Mouse (Mus musculus) heart, postnatal 36 days (tissue): ENCODE measurements around the gene Ahr. TPM values are rescaled to one million over a fixed set of nuclear protein-coding genes. Genes with fewer than 3 reads are reported as not detected.

Source experiments
- DNase-seq, 2 experiments: peaks; one replicate each; pipeline ENCODE4 v3.0.0; 2021 to 2022
- intact Hi-C: fragments of 180-260 bp; cut with DNase I; formaldehyde crosslinking; loops from one replicate; pipeline ENCODE4 v1.15.1; 2025
- total RNA-seq, 2 experiments: library from RNA; stranded (reverse); gene quantifications; 2 replicates each; pipeline ENCODE4 v1.2.3; 2021

Gene Ahr
- total RNA-seq = 1 to 10 TPM; 5.2 to 6.4 TPM

DNA sequence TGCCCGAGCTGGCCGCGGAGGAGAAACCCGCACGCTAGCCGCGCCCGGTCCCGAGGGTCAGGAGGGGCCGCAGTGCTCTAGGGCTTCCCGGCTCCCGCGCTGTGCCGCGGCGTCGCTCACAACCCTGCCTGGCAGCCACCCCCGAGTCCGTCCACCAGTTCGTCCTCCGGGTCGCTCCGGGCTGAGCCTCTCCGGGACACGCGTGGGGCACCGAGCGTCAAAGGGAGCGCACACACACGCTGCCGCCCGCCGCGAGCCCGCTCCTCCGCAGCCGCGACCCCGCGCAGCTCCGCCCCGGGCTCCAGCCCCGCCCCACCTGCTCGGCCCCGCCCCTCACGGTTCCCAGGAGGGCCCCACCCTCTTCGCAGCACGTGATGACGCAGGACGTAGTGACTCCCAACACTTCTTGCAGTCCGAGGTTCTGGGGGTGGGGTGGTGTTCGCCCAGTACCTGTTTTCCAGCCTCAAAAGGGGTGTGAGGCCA is at the start of gene Ahr:
Gene Ahr (minus strand): TSS at position 285 of the 483 bp plus-strand sequence.
- peak; percentile 74 to 80 for DNase-seq
- intact Hi-C loops = loop anchor here (5.0 to 10.0 kb wide), 3 partner anchors 72 to 350 kb away; no protein-coding TSS in a partner anchor

DNA sequence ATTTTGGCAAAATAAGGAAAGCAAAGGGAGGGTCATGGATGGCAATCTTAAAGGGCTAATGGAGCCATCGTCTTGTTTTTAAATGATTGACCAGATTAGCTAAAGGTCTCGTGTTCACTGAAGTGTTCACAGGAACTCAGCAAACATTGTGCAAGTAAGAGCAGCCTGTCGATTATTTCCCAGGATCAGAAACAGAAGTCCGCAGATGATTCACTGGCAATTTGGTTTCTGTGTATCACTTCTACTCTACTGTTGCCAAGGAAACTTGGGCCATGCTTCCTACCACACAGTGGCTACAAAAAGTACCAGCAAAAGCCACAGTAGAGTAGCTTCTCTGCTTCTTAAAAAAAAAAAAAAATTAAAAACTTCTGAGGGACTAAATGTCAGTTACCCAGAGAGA is 44.0 kb upstream of the Ahr start:
- DNase-seq = no peak
- intact Hi-C loops = no loop called here

DNA sequence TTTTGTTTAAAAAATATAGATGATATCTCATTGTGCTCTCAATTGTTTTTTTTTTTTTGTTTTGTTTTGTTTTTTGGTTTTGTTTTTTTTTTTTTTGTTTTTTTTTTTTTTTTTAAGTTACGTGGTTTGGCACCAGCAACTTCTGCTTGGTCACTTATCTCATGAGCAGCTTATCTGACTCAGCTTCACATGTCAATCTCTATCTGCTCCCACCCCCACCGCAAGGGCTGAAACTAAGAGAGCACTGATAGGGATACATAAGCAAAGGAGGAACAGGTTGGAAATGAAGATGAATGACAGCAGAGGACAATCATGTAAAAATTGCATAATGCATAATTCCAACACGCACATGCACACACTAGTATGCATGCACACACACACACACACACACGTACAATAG is 41.3 kb upstream of the Ahr start:
- intact Hi-C loops = no loop called here
- no peak for DNase-seq

DNA sequence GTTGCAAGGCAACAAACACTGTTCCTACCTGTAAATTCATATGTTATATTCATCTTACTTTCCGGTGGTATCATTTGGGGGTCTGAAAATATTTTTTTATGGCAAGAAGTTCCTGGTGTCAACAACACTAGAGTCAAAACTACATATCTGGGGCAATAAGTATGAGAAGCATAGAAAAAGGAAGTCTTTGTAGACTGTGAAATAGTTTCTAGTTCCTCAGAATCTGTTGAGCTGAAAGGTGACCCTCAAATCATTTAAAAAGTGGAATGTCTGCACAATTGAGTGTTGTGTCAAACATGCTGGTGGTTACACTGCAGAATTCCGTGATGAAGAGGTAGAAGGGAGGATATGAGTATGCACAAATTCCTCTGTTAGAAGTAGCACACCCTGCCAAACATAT is 38.9 kb upstream of the Ahr start:
- intact Hi-C loops = no loop called here
- DNase-seq = no peak

DNA sequence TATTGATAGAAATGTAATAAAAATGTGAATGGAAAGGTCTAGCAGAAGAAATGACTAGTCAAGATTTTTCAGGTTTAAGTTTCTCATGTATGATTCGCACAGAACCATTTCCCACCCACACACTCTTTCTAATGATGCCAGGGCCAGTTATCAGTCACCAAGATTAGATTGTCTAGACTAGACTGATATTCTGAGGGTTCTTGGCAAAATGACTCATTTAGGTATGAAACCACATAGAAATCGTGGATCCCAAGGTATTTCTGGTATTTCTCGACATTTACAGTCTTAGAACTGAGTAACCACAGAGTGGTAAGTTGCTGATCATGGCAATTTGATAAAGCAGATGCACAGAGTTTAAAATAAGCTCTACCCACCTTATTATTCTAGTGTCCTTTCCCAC is 28.0 kb upstream of the Ahr start:
- DNase-seq = no peak
- intact Hi-C loops = no loop called here

DNA sequence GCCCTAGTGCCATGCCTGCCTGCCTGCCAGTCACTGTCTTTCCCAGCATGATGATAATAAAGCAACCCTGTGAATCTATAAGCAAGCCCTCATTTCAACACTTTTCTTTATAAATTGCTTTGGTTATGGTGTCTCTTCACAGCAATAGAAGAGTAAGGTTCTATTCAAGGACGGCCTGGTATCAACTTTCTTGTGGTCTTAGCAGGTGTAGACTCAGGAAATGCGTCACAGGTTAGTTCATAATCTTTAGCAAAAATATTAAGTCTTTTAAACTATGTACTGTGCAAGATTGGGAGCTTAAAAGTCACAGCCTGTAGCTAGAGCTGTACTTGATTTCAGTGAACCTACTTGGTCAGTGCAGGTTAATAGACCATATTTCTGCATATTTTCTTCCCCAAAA is 24.0 kb upstream of the Ahr start:
- DNase-seq = no peak
- intact Hi-C loops = no loop called here

DNA sequence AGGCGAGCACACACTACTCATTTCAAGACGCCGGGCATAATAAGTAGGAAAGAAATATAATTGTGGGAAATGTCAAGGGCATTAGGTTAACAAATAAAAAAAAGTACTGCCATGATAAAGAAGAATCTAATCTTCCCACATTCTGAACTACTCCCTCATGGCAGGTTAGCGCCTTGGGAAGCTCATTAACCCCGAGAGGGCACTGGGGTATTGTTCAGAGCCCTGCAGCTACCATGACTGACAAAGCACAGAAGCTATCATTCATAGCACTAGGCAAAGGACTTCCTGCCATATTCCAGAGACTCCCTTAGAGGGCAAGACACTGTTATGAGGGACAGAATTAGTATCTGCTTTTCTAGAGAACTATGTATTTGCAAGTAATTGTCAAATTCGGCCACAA is 21.1 kb upstream of the Ahr start:
- intact Hi-C loops = no loop called here

DNA sequence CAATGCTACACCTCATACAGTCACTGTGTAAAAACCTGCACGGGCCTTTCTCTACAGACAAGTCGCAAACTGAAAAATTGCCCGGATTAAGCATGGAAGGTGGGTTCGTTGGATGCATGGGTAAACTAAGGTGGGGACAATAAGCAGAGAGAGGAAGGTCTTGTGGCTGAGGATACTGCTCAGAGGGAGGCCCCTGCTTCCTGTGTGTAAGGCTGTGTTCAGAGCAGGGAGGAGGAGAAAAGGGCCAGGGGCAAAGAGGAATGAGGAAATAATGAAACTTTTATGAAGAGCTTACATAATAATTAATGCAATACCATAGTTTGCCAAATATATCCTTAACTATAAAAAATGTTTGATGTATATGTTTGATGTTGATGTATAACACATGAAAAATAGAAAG is 19.5 kb upstream of the Ahr start:
- intact Hi-C loops = no loop called here
- DNase-seq = no peak

More for the DNA sequence above, 21.1 kb upstream of the Ahr start:
- no peak for DNase-seq

DNA sequence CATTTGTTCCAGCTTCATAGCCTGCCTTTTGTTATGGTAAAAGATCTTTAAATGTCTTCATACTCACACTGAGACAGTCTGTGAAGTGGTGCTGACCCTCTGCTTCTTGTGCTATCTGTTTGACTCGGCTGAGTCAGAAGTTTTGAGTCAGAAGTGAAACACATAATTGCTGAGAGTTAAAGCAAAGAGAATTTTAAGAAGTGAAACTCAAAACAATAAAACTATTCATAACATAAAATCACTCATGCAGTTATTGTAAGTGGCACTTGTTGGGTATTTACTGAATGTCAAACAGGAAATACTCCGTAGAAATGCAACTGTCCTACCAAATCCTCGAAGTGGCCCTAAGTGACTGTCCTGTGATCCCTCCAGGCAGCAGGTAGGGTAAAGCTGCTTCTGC is 18.3 kb upstream of the Ahr start:
- no peak for DNase-seq

DNA sequence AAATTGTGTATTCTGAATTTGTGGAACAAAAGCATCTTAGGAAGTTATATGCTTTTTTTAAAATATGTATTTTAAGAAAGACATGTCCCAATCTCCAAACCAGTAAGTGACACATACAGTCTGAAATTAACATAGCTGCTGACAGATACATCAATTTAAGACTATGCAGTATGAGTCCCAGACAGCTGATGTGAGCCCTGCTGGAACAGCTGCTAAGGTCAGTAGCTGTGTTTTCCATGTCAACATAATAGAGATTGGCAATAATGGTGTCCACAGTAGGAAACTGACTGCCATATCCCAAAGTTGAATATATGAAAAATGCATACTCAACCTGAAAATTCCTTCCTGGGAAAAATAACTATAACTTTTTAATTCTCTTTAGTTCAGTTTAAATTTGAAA is 15.5 kb upstream of the Ahr start:
- intact Hi-C loops = no loop called here
- DNase-seq = no peak

More for the DNA sequence above, 18.3 kb upstream of the Ahr start:
- intact Hi-C loops = no loop called here

DNA sequence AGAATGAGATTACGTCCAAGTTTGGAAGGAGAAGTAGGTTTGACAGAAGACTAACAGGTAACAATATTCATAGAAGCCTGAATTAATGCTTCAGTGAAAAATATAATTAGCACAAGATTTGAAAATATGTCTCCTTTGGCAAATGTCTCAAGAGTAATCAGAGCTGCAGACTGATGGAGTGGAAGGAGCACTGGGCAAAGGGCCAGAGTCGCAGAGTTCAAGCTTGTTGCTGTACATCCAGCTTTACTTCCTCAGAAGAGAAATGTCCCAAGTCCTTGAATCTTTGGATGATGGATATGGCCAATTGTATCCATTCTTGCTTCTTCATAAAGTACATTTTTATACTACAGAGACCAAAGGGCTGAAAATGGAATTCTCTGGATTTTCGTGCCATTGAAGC is 8.0 kb upstream of the Ahr start:
- intact Hi-C loops = no loop called here
- DNase-seq = no peak

DNA sequence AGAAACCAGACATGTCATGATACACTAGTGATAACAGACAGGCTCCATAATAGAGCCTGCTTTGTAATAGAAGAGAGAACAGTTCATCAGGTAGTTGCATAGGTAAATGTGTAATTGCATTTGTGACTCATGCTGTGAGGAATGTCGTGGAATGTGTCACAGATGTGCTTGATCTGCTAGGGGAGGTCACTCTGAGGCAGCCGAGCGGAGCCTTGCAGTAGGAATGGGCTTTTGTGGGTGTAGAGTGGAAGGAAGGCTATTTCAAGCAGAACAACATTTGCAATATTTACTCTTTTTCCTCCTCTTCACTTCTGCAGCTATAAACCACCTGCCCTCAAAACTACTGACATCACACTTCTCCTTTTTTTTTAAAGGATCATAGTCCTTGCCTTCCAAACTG is 4.0 kb upstream of the Ahr start:
- DNase-seq = no peak
- intact Hi-C loops = loop anchor here (10.0 kb wide), 1 partner anchor 346 kb away; no protein-coding TSS in a partner anchor

DNA sequence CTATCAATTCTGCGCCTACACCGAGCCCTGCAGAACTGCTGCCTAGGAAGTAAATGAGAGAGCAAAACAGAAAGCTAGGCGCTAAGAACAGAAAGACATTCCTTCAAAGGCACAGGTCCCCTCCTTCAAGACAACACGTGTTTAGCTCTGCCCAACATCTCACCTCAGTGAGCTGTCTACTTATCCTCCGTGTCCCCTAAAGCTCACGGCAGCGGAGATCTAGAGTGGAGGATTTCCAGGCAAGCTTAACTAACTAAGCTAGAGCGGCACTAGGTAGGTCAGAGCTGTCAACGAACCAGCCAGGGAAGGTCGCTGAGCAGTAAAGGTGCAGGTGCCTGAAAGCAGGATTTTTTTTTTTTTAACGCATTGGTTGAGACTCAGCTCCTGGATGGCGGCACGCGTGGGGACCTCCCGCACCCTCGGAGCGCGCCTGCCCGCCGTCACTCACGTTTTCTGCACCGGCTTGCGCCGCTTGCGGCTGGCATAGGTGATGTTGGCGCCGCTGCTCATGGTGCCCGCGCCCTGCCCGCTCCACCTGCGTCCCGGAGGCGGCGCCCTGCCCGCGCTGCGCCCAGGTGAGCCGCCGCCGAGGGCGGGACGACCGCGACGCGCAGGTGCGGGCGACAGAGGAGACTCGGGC is 604 bp downstream of the Ahr start:
- intact Hi-C loops = loop anchor here (5.0 to 10.0 kb wide), 3 partner anchors 72 to 351 kb away; no protein-coding TSS in a partner anchor

DNA sequence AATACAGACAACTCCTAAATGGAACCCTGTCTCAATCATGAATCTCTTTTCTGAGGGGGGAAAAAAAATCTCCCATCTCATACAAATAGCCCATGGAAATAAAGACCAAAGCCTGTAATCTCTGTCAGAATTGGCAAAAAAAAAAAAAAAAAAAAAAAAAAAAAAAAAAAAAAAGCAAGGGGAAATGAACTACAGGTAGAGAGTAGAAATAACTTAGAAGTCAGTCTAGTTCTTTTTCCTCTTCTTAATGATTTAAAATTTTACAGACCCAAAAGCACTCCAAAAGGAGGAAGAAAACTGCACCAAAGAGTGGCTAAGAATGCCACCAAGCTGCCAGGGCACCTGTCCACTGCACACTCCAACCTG is 1.1 kb downstream of the Ahr start:
- DNase-seq = no peak

More for the DNA sequence above, 604 bp downstream of the Ahr start:
- peak in 1 of 2 experiments; percentile 13 for DNase-seq

DNA sequence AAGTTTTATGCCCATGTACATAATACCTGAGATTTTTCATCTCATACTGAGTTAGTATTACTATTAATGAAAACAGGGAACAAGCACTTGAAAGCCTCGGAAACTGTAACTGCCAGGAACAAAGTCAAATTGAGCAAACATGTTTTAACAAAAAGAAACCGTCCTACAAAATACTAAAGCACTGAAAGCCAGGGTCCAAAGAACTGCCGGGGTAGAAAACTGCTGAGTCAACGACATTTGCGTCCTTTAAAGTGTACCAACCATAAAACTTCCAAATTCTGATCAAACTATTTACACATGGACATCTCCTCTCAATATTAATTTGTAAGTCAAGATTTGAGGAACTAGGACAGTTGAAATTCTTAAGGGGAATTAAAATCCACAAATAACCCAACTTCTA is 1.7 kb downstream of the Ahr start:
- intact Hi-C loops = loop anchor here (2.0 to 10.0 kb wide), 4 partner anchors 71 to 352 kb away; no protein-coding TSS in a partner anchor
- no peak for DNase-seq

More for the DNA sequence above, 1.1 kb downstream of the Ahr start:
- intact Hi-C loops = loop anchor here (2.0 to 10.0 kb wide), 4 partner anchors 71 to 351 kb away; no protein-coding TSS in a partner anchor

DNA sequence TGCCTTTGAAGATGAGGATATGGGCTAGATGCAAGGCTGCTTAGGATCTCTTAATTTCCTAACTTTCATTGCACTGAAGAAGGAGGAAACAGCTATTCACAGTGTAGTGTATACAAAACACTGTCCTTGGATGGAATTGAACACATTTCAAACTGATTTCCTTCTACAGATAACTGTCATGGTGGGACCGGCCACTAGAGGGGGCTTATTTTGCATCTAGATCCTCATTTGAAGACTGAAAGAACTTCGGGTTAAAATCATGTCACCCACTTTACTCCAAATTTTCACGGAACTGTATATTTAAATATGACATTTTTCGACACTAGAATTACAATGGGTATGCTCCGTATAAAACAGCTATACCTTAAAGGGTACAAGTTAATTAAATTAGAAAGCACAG is 2.7 kb downstream of the Ahr start:
- DNase-seq = peak; percentile 64 to 80

DNA sequence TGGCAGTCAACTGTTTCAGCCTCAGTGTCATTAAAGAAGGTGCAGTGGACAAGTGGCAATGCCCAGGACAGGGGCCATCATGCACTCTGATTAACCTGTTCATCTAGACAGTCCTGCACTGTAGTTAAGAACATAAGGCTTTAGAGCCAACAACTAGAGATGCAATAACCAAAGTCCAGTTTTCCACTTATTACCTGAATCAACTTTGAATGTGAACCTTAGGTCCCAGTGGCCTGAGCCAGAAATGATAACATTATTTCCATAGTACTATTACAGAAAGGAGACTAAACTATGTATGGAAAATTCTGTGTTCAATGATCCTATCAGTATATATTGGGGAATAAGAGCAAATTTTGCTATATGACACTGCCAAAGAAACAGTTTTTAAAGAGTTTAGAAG is 4.3 kb downstream of the Ahr start:
- intact Hi-C loops = loop anchor here (5.0 to 10.0 kb wide), 3 partner anchors 68 to 354 kb away; no protein-coding TSS in a partner anchor
- DNase-seq = no peak

More for the DNA sequence above, 2.7 kb downstream of the Ahr start:
- intact Hi-C loops = loop anchor here (1.0 to 10.0 kb wide), 5 partner anchors 70 to 353 kb away; no protein-coding TSS in a partner anchor

DNA sequence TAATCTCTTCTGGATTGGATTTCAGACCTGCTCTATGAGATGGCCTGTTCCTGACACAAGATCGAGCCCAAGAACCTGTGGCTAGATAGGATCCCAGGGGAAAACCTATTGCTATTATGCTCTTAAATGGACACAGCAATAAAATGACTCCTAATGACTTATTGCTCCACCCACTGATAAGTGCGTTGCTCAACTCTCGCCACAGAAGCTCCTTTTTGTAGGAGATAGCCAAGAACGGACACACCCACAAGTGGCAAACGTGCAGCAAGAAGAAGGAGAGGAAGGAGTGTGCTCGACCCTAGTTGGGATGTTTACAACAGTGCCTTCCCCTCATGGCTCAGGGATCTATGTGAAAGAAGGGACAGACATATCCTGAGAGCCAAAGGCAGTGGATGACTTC is 7.4 kb downstream of the Ahr start:
- intact Hi-C loops = no loop called here
- no peak for DNase-seq

DNA sequence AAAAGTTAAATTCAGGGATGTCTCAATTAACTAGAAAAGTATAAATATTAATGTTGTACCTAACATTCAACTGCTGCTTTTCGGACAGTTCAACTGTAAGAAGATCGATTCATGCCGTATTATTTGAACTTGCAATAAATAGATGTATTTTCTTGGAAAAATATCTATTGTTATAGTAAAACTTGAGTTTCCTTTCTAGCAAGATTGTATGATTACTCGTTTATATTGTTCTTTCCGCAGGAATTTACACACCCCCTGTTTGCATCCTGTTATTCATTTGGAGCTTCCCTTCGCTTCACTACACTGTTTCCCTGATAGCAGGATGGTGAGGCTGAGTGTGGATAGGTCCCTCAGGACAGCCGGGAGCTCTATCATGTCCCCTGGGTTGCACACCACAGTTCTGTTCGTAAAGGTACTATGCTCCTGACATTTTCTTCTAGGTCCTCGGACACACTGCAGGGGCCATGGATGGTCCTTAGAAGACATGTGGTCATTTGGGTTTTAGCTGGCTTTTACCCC is 12.2 kb downstream of the Ahr start:
- DNase-seq = no peak
- intact Hi-C loops = no loop called here

DNA sequence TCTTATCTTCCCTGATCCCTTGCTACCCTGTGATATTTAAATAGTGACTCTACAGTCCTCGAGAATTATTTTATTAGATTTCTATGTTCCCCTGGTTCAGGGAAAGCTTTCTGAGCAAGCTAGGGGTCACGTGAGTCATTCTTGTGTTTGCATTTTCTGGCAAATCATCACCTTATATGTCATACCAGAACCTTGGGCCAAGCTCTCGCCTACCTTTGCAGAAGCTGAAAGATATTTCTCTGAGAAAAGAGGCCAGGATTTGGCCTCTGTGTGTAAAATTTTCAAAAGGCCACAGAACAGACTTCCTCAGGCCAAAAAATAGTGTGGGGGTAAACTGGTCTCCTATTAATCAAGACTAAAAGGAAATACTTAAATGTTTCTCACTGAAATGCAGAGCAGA is 19.2 kb downstream of the Ahr start:
- DNase-seq = no peak
- intact Hi-C loops = no loop called here

DNA sequence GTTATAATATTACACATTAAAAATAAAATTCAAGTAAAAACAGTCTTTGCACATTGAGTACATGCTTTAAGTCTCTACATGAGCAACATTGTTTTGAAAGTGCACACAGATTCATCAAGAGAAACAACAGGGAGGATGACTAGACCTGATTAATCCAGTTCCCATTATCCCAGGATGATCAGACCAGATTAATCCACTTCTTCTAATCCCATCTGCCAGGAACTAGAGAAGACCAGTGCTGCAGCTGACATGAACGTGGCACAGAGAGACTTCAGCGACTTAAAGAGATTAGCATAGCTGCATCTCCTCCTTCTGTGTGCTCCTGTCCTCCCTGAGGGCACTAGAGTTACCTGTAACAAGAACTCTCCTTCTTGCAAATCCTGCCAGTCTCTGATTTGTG is 20.2 kb downstream of the Ahr start:
- no peak for DNase-seq
- intact Hi-C loops = no loop called here

DNA sequence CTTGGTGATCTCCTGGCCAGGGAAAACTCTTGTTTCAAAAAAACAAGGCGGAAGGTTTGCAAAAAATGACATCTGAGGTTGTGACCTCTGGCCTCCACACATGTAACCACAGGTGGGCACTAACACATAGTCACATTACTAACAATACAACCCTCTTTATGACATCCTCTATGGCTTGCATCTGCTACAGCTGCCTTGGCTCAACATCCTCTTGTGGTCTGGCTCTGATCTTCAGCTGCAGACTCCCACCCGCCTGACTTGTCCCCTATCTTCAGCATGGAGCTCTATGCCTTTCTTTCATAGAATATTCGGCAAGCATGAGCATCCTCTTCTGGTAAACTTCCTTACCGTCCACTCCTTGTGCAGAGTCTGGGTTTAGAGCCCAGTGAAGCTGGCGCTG is 24.1 kb downstream of the Ahr start:
- DNase-seq = no peak
- intact Hi-C loops = no loop called here
